Mouse (Mus musculus): Measurements from ENCODE around the gene Srrt. TPM values are rescaled to one million over a fixed set of nuclear protein-coding genes. Genes with fewer than 3 reads are reported as not detected.

Gene Srrt
- polyA plus RNA-seq, 1 experiment from 2014 or later: 119 TPM

DNA sequence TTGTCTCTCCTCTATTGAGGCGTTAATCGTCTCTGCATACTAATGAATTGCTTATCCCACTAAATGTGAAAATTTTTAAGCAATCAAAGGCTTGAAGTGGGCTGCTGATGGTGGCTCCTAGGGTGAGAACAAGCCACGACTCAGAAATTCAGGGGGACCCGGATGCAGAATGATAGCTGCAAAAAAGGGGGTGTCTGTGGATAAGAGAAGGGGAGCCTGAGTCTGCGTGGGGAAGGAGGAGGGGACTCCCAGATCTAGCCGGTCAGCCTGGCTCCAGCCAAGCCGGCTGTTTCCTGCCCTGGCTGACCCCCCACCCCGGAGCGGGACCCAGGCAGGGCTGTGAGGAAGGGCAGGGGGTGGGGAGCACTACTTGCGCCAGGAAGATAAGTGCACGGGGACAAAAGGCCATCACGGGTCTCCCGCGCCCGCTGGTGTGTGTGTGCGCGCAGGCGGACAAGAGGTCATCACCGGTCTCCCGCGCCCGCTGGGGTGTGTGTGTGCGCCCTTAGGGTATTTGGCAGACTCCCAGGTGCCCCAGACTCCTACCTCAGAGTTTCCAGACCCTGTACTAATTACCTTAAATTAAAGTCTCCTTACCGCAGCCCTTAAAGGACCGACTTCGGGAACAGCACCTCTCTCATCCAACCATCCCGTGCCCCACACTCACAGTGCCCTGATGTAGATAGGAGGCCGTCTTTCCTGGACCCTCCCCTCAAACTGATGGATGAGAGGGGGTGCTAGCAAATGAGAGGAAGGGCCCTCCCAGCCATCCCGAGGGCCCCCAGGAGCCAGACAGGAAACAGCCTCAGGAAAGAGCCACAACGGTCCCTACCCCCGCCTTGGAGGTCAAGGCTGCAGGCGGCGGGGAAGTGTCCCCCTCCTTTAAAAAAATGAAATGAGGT is 41.3 kb upstream of the Srrt start:
- 1% methylated on average over 33 of the region's 33 CpGs for WGBS

DNA sequence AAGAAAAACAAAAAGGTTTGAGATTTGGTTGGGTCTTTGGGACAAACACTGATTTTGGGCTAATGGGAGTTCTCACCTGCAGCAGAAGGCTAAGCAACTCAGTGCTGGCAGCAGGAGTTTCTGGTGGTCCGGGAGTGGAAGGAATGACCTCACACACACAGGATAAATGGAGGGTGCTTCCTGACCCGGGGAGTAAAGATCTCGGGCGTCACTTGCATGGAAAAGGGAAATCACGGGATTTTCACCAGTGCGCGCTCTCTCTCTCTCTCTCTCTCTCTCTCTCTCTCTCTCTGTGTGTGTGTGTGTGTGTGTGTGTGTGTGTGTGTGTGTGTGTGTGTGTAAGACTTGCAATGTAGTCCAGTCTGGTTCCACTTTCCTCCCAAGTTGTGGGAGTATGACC is 40.4 kb upstream of the Srrt start:
- peaks cover 6% of the 10 kb centered on the region; the same call in 1 of the 2 replicates for H3K27me3 ChIP-seq (replicated peaks; ENCODE audit: control insufficient read depth, insufficient read depth, low read length)
- H3K9ac ChIP-seq (replicated peaks; ENCODE audit: low read depth, low read length): no peak overlapping the region
- H3K4me3 ChIP-seq (replicated peaks; ENCODE audit: low read length): no peak overlapping the region
- no peaks in the 10 kb centered on the region for H3K9me3 ChIP-seq (ENCODE audit: control insufficient read depth, low read length)
- H3K4me2 ChIP-seq (ENCODE audit: low read length): no peak overlapping the region
- H3K27ac ChIP-seq (ENCODE audit: low read length): no peak overlapping the region
- 34% methylated on average over 7 of the region's 7 CpGs for WGBS
- no peak for ATAC-seq
- H3K4me1 ChIP-seq (replicated peaks; ENCODE audit: control insufficient read depth, insufficient read depth, low read length): peaks cover 42% of the 10 kb centered on the region
- no peaks in the 10 kb centered on the region for H3K36me3 ChIP-seq (ENCODE audit: control insufficient read depth, insufficient read depth)

More for the DNA sequence above, 41.3 kb upstream of the Srrt start:
- H3K27ac ChIP-seq (ENCODE audit: low read length): no peak overlapping the region; the same call in 1 of the 2 replicates
- H3K9me3 ChIP-seq (ENCODE audit: control insufficient read depth, low read length): no peaks in the 10 kb centered on the region
- peaks cover 6% of the 10 kb centered on the region; the same call in 1 of the 2 replicates for H3K27me3 ChIP-seq (replicated peaks; ENCODE audit: control insufficient read depth, insufficient read depth, low read length)
- peak overlapping the region; percentile 72 for H3K4me3 ChIP-seq (replicated peaks; ENCODE audit: low read length)
- ATAC-seq: no peak
- peak overlapping the region; percentile 99 for H3K4me2 ChIP-seq (ENCODE audit: low read length)
- peak overlapping the region; percentile 43 for H3K9ac ChIP-seq (replicated peaks; ENCODE audit: low read depth, low read length)
- H3K36me3 ChIP-seq (ENCODE audit: control insufficient read depth, insufficient read depth): no peaks in the 10 kb centered on the region
- peaks cover 42% of the 10 kb centered on the region for H3K4me1 ChIP-seq (replicated peaks; ENCODE audit: control insufficient read depth, insufficient read depth, low read length)

DNA sequence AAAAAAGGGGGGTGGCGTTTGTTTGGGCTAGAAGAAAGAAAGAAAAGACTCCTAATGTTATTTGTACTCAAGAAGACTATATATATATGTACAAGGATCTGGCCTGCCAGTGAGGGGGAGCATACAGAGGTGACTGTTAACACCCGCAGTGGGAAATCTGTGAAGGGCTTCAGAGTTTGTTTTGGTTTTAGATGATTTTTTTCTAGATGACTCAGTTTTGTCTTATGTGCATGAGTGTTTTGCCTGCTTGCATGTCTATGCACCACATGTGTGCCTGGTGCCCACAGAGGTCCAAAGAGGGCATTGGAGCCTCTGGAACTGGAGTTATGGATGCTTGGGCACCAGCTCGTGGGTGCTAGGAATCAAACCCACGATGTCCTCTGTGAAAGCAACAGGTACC is 39.5 kb upstream of the Srrt start:
- Histone ChIP-seq H3K9me3 (ENCODE audit: control insufficient read depth, low read length) (no peaks in the 10 kb centered on the region), H3K36me3 (ENCODE audit: control insufficient read depth, insufficient read depth) (no peaks in the 10 kb centered on the region), H3K9ac (replicated peaks; ENCODE audit: low read depth, low read length) (no peak overlapping the region), H3K27me3 (replicated peaks; ENCODE audit: control insufficient read depth, insufficient read depth, low read length) (peaks cover 6% of the 10 kb centered on the region; the same call in 1 of the 2 replicates), H3K4me1 (replicated peaks; ENCODE audit: control insufficient read depth, insufficient read depth, low read length) (peaks cover 35% of the 10 kb centered on the region), H3K4me2 (ENCODE audit: low read length) (no peak overlapping the region), H3K27ac (ENCODE audit: low read length) (no peak overlapping the region), H3K4me3 (replicated peaks; ENCODE audit: low read length) (no peak overlapping the region)
- ATAC-seq: no peak
- 84% methylated on average over 4 of the region's 4 CpGs for WGBS

DNA sequence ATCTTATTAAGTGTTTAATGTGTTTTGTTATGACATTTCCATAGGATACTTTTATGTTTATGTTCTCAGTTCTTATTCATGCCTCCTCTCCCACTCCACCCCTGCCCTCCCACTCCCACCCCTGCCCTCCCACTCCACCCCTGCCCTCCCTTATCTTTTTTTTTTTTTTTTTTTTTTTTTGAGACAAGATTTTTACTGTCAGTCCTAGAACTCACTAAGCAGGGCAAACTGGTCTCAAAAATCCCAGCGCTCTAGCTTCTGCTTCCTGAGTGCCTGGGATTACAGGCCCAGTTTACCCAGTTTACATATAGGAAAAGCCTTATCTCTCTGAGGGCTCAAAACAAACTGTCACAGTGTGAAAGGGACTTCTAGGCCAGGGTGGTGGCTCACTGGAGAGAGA is 38.9 kb upstream of the Srrt start:
- 77% methylated on average over 1 of the region's 1 CpGs for WGBS
- no peak overlapping the region for H3K9ac ChIP-seq (replicated peaks; ENCODE audit: low read depth, low read length)

DNA sequence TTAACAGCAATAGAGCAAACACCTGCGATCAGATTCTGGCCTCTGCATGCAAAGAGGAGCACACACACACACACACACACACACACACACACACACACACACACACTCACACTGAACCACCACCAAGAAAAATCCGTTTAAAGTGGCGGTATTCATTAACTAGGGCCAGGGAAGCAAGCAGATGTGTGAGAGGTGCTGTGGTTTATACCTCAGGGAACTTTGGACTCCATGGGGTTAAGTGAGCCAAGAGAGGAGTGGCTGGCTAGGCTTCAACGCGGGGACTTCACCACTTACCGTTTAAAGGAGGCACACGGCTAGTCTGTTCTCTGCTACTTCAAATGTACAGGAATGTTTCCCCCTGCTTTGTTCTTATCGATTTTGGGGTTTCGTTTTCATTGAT is 38.3 kb upstream of the Srrt start:
- Histone ChIP-seq H3K4me3 (replicated peaks; ENCODE audit: low read length) (no peak overlapping the region), H3K4me2 (ENCODE audit: low read length) (no peak overlapping the region), H3K27me3 (replicated peaks; ENCODE audit: control insufficient read depth, insufficient read depth, low read length) (peaks cover 6% of the 10 kb centered on the region; the same call in 1 of the 2 replicates), H3K27ac (ENCODE audit: low read length) (no peak overlapping the region), H3K4me1 (replicated peaks; ENCODE audit: control insufficient read depth, insufficient read depth, low read length) (peaks cover 24% of the 10 kb centered on the region), H3K36me3 (ENCODE audit: control insufficient read depth, insufficient read depth) (no peaks in the 10 kb centered on the region), H3K9me3 (ENCODE audit: control insufficient read depth, low read length) (no peaks in the 10 kb centered on the region), H3K9ac (replicated peaks; ENCODE audit: low read depth, low read length) (no peak overlapping the region)
- WGBS: 19% methylated on average over 9 of the region's 9 CpGs
- no peak for ATAC-seq

More for the DNA sequence above, 38.9 kb upstream of the Srrt start:
- Histone ChIP-seq H3K36me3 (ENCODE audit: control insufficient read depth, insufficient read depth) (no peaks in the 10 kb centered on the region), H3K4me1 (replicated peaks; ENCODE audit: control insufficient read depth, insufficient read depth, low read length) (peaks cover 29% of the 10 kb centered on the region), H3K27me3 (replicated peaks; ENCODE audit: control insufficient read depth, insufficient read depth, low read length) (peaks cover 6% of the 10 kb centered on the region; the same call in 1 of the 2 replicates), H3K27ac (ENCODE audit: low read length) (no peak overlapping the region), H3K4me2 (ENCODE audit: low read length) (no peak overlapping the region), H3K9me3 (ENCODE audit: control insufficient read depth, low read length) (no peaks in the 10 kb centered on the region), H3K4me3 (replicated peaks; ENCODE audit: low read length) (no peak overlapping the region)
- ATAC-seq: no peak

DNA sequence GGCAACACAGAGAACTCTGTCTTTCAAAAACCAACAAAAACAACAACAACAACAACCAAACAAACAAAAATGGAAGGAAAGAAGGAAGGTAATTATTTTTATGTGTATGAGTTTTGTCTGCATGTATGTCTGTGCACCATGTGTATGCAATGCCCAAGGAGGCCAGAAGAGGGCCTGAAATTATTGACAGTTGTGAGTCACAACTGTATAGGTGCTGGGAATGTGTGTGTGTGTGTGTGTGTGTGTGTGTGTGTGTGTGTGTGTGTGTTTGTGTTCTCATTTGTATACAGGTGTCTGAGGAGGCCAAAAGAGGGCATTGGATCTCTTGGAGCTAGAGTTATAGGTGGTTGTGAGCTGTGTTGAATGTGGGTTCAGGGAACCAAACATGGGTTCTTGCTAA is 36.4 kb upstream of the Srrt start:
- ATAC-seq: no peak
- Histone ChIP-seq H3K9ac (replicated peaks; ENCODE audit: low read depth, low read length) (no peak overlapping the region), H3K27me3 (replicated peaks; ENCODE audit: control insufficient read depth, insufficient read depth, low read length) (no peaks in the 10 kb centered on the region), H3K4me3 (replicated peaks; ENCODE audit: low read length) (no peak overlapping the region), H3K9me3 (ENCODE audit: control insufficient read depth, low read length) (no peaks in the 10 kb centered on the region), H3K4me1 (replicated peaks; ENCODE audit: control insufficient read depth, insufficient read depth, low read length) (peaks cover 18% of the 10 kb centered on the region), H3K27ac (ENCODE audit: low read length) (no peak overlapping the region), H3K36me3 (ENCODE audit: control insufficient read depth, insufficient read depth) (no peaks in the 10 kb centered on the region), H3K4me2 (ENCODE audit: low read length) (no peak overlapping the region)

DNA sequence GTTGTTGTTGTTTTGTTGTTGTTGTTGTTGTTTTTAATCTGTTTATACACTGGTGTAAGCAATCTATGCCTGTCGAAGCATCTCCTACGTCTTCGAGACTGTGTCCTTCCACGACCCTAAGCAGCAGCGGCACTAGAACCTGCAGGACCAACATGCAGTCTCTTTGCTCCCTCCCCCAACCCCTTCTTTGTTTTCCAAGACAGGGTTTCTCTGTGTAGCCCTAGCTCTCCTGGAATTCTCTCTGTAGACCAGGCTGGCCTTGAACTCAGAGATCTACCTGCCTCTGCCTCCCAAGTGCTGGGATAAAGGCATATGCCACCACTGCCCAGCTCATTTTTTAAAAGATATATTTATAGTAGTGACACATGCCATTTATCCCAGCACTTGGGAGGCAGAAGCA is 35.9 kb upstream of the Srrt start:
- Histone ChIP-seq H3K4me2 (ENCODE audit: low read length) (no peak overlapping the region), H3K4me3 (replicated peaks; ENCODE audit: low read length) (no peak overlapping the region), H3K36me3 (ENCODE audit: control insufficient read depth, insufficient read depth) (no peaks in the 10 kb centered on the region), H3K4me1 (replicated peaks; ENCODE audit: control insufficient read depth, insufficient read depth, low read length) (peaks cover 17% of the 10 kb centered on the region), H3K9me3 (ENCODE audit: control insufficient read depth, low read length) (no peaks in the 10 kb centered on the region), H3K9ac (replicated peaks; ENCODE audit: low read depth, low read length) (no peak overlapping the region), H3K27me3 (replicated peaks; ENCODE audit: control insufficient read depth, insufficient read depth, low read length) (no peaks in the 10 kb centered on the region), H3K27ac (ENCODE audit: low read length) (no peak overlapping the region)
- 94% methylated on average over 5 of the region's 5 CpGs for WGBS
- ATAC-seq: no peak

DNA sequence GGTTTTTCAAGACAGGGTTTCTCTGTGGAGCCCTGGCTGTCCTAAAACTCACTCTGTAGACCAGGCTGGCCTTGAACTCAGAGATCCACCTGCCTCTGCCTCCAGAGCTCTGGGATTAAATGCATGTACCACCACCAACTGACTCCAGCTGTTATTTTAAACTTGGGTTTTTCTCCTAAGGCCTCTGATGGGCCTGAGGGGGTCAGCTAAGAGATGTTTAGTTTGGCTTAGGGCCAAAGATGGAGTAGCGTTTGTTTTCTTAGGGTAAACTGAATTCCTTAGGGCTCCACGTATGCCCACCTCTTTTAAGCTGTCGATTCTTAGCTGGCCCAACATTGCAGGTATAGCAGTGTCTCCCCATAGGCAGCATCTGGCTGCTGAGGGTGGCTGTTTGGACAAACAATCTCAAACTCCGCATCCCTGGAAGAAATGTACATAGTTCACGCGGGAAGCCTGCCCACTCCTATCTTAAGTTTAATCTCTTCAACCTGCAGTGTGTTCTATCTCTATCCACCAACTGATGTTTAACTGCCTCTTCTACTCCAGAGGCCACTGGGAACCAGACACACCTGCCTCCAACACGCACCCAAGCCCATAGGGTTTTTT is 35.0 kb upstream of the Srrt start:
- H3K36me3 ChIP-seq (ENCODE audit: control insufficient read depth, insufficient read depth): no peaks in the 10 kb centered on the region
- no peak for ATAC-seq
- H3K4me3 ChIP-seq (replicated peaks; ENCODE audit: low read length): no peak overlapping the region
- H3K4me2 ChIP-seq (ENCODE audit: low read length): no peak overlapping the region
- peaks cover 14% of the 10 kb centered on the region for H3K4me1 ChIP-seq (replicated peaks; ENCODE audit: control insufficient read depth, insufficient read depth, low read length)
- H3K27me3 ChIP-seq (replicated peaks; ENCODE audit: control insufficient read depth, insufficient read depth, low read length): no peaks in the 10 kb centered on the region
- 79% methylated on average over 7 of the region's 7 CpGs for WGBS
- H3K9ac ChIP-seq (replicated peaks; ENCODE audit: low read depth, low read length): no peak overlapping the region
- H3K9me3 ChIP-seq (ENCODE audit: control insufficient read depth, low read length): no peaks in the 10 kb centered on the region
- no peak overlapping the region for H3K27ac ChIP-seq (ENCODE audit: low read length)

DNA sequence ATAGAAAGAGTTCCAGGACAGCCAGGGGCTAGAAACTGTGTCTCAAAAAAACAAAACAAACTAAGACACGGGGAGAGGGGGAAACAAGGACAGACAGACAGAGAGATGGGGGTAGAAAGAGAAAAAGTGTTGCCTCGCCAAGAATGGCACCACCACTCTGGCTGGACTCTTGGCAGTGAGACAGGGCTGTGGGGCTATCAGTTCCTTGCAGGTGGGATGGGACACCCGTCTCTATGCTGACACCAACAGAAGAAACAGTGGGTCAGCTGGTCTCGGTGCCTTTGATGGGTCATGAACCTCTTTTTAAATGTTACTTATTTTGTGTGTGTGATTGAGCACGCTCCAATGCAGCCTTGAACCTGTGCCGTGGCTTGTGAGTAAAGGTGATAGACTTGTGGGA is 32.7 kb upstream of the Srrt start:
- Histone ChIP-seq H3K4me1 (replicated peaks; ENCODE audit: control insufficient read depth, insufficient read depth, low read length) (peaks cover 14% of the 10 kb centered on the region), H3K27me3 (replicated peaks; ENCODE audit: control insufficient read depth, insufficient read depth, low read length) (no peaks in the 10 kb centered on the region), H3K36me3 (ENCODE audit: control insufficient read depth, insufficient read depth) (no peaks in the 10 kb centered on the region), H3K27ac (ENCODE audit: low read length) (no peak overlapping the region), H3K9ac (replicated peaks; ENCODE audit: low read depth, low read length) (no peak overlapping the region), H3K9me3 (ENCODE audit: control insufficient read depth, low read length) (no peaks in the 10 kb centered on the region), H3K4me2 (ENCODE audit: low read length) (peak overlapping the region; percentile 92), H3K4me3 (replicated peaks; ENCODE audit: low read length) (no peak overlapping the region)
- ATAC-seq: no peak
- WGBS: 68% methylated on average over 6 of the region's 6 CpGs

All from forebrain, embryonic 16.5 days (tissue).